Mouse (Mus musculus) embryonic fibroblast, embryonic 13.5 days (primary cell): ENCODE data around the gene Naf1.

Experiments
- CTCF ChIP-seq: IDR thresholded peaks from 2 replicates; pipeline ENCODE4 v1.5.1; 2011; ENCODE audit warnings: mild to moderate bottlenecking, control low read depth, low read length, moderate library complexity, borderline replicate concordance; ENCODE audit not compliant: insufficient read depth
- POLR2A ChIP-seq: IDR thresholded peaks from 2 replicates; pipeline ENCODE4 v1.6.1; 2011; ENCODE audit warnings: low read depth, mild to moderate bottlenecking, control low read depth, low read length, moderate library complexity

DNA sequence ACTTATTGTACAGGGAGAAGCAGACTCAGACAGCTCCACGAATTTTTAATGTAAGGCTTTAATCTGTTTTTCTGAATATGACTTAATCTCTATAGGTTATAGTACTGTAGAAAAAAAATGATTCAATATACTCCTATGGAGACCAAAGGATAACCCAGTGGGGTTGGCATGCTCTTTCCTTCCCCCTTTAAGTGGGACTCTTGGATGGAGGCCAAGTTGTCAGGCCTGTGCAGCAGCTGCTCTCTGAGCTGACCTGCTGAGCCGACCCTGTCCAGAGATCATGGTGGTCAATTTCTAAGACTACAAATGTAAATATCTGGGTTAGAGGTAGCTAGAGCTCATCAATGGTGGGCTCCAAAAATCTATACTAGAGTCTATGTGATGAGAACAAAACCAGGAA, 45.0 kb downstream of the Naf1 start:
- TF ChIP-seq POLR2A (no peak), CTCF (no peak)
